Mouse (Mus musculus): ENCODE measurements around the gene Ing1. TPM values are rescaled to one million over a fixed set of nuclear protein-coding genes. Genes with fewer than 3 reads are reported as not detected.
A peak's percentile ranks its signal among the peaks of the same experiment; 100 is the strongest.

Ing1 gene
- total RNA-seq, 4 experiments from 2014 or later = 45.0 to 51.2 (median 48.0) TPM

DNA sequence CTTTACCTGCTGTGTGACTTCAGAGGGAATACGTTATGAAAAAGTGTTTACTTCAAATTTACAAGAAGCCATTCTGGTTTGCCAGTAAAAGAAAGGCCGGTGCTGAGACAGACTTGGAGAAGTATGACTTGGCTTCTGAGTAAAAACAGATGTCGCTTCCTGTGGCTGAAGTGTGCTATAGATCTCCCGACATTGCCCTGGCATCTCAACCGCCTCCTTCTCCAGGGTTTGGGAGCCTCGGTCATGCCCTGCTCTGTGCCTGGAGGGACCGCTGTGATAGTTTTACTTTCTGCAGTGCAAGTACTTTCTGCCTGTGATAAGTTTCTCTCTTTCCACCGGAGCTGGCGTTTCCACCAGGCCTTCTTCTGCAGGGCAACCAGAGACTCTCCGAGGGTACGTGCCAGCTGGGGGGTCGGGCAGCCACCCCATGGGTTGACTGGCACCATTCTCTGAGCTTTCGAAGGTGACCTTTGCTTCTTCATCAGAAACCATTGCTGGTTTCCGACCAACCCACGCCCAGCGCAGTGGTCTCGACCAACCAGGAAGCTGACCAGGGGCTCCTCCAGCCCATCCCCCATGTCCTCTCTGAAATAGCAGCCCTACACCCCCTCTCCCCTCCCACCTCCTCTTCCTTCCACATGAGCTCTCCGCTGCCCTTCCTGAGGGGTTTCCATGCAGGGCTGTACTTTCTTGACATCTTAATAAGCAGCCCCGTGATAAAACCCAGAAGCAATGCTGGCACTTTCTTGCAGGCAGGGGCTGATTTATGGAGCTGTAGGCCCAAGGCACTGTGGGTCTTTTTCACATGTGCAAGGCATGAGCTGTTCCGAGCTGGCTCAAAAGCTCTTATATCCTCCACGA lies 30.4 kb downstream of the Ing1 start:
- no peak for DNase-seq (ENCODE audit: low spot score in 2 of 2)

DNA sequence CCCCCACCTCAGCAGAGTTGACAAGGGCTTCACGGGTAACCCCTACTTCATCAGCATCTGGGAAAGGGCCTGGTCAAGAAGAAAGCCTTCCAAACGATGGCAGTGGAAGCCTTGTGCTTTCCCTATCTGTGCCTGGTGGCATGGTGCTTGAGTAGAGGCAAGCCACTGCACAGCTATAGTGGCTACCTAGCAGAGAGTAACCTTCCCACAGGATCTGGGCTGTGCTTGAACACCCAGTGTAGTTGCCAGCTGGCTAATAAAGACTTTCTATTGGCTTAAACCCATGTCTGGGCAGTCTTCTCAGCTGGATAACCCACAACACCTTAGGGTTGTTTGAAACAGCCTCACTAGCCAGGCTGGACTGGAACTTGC lies 31.0 kb downstream of the Ing1 start:
- no peak for DNase-seq (ENCODE audit: low spot score in 2 of 2)

DNA sequence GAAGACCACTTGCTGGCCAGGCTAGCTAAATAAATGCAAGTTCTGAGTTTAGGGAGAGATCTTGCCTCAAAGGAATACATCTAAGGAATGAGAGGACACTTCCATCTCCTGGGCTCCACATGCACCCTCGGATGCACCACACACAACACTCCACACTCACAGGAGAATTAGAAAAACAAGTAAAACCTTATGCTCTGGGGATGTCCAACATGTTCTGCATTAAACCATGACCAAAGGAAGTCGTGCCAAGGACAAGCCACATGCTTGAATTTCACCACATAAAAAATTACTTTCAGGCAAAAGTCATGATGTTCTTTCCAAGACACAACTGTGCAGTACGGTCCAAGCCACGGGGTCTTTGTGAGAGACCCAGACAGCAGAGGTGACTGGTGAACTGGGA lies 36.5 kb downstream of the Ing1 start:
- DNase-seq (ENCODE audit: low spot score in 2 of 2) = no peak

DNA sequence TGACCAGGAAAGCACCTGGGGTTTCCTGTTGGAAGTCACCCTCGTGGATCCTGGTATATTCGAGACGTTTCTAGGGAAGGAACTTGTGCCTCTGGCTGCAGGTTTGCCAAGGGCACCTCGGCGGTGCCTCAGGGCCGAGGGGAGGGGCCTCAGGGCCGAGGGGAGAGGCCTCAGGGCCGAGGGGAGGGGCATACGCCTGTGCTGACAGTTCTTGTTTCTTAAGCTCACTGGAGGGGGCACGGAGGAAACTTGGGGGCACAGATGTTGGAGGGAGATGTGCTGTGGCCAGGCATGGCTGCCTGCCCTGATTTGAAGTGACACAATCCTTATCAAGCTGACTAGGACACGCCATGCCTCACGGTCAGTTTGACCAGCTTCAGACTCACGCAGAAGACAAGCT lies 36.9 kb downstream of the Ing1 start:
- DNase-seq (ENCODE audit: low spot score in 2 of 2) = no peak

DNA sequence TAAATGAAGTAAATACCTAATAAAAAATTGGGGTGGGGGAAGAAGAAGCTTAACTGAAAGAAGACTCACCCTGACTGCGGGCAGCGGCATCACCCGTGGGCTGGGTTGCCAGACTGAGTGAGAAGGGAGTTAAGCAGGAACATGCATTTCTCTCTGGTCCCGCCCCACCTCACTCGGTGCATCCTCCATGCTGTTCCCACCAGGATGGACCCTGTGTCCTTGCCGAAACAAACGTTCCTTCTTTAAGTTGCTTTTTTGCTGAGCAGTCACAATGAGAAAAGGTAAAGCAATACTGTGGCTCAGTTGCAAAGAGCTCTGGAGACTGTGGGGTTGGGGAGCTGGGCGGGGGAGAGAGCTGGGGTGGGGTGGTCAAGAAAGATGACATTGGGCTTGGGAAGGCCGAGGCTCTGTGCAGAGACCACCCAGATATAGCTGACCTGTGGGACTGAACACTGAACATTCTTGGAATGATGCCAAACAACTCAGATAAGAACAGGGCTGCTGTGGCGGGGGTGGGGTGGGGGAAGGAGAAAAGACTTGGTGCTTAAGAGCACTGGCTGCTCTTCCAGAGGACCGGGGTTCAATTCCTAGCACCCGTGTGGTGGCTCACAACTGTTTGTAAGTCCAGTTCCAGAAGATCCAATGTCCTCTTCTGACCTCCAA lies 38.0 kb downstream of the Ing1 start:
- no peak for DNase-seq (ENCODE audit: low spot score in 2 of 2)

DNA sequence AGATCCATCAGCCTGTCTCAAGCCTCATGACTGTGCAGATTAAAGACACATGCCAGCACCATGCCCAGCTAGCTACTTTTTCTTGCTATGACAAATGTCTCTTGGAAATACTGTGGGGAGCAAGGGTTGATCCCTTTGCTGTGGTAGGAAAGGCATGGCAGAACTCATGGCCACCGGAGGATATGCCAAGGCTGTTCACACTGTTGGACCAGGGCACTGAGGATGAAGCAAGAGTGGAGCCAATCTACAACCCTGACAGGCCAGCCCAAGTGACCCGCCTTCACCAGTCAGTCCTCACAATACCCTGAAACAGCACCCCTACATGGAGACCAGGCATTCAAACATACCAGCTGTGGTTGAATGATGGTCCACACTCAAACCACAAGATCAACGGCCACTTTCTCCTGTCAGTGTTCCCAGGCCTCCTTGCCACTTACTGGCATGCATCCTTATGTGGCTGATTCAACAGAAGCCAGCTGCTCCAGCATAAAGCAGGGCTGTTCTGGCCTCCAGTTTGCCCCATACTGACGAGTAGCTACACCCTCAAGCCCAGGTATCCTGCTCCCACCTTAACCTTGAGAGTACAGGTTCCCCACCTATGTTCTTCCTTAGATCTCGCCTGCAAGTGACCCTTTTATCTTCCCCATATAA lies 45.1 kb downstream of the Ing1 start:
- DNase-seq (ENCODE audit: low spot score in 2 of 2) = no peak

DNA sequence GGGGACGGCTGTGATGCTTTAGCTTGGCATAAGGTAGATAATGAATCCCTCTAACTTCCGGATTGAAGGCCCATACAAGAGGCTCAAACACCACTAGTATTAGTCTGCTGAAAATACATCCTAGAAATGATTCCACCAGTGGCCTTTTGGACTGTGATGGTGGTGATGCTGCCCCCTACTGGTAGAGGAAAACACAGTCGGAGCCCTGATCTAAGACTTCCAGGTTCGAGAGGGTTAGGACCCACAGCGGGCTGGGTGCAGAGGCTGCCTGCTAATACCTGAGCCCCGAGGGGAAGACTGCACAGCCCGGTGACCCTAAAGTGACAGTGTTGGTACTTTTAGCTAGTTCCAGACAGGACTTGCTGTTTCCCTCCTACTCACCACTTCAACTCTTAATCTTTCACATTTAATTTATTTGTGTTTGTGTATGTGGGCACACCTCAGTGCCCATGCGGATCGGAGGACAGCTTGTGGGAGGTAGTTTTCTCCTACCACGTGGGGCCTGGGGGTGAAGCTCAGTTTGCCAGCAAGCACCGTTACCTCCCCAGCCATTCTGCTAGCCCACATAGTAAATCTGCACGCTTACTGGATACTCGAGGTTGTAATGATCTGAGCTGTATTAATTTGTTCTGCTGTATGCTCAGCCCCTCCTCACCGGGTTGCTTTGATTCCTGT lies 46.8 kb downstream of the Ing1 start:
- peak in 1 of 2 experiments; percentile 24 for DNase-seq (ENCODE audit: low spot score in 2 of 2)

DNA sequence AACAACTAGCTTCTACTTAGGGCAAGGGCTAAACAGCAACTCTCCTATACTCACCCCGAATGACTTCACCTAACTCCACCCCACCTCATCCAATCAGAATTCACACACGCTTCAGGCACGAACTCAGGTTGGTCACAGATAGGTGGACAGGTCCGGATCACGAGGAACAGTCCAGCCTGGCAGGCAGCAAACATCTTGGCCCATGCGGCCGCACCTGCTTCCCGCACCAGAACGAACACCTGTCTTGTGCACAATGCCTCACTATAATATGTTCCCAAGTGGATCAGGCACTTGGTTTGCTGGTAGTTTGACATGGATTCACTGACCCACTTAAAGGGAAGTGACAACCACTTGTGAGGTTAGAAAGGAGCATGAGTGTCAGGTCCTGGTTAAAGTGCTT lies 53.5 kb downstream of the Ing1 start:
- no peak for DNase-seq (ENCODE audit: low spot score in 2 of 2)

Other genes with a start within 250 kb of the Ing1 start
- 10 to 100 TPM; 28.3 to 41.2 (median 29.8) TPM for gene Col4a2, start 242.8 kb upstream of the Ing1 start, total RNA-seq (2022)
- gene Col4a1, start 242.7 kb upstream of the Ing1 start, total RNA-seq (2022) = 10 to 100 TPM; 24.5 to 35.0 (median 30.3) TPM
- 1 to 10 TPM in 2 of 4 experiments, under 1 TPM in 2; 0.35 to 1.6 (median 0.78) TPM for gene Rab20, start 76.9 kb upstream of the Ing1 start, total RNA-seq (2022)
- gene Naxd, start 58.1 kb upstream of the Ing1 start, total RNA-seq (2022) = 10 to 100 TPM; 48.7 to 62.5 (median 56.0) TPM
- gene Cars2, start 4.8 kb upstream of the Ing1 start, total RNA-seq (2022) = 10 to 100 TPM; 15.8 to 21.2 (median 18.4) TPM
- gene Ankrd10, start 80.2 kb downstream of the Ing1 start, total RNA-seq (2022) = 10 to 100 TPM; 37.3 to 49.1 (median 43.7) TPM
- not detected for gene 1700016D06Rik, start 145.5 kb downstream of the Ing1 start, total RNA-seq (2022)
- 100 to 1,000 TPM in 2 of 4 experiments, 10 to 100 TPM in 2; 98.8 to 109 (median 103) TPM for gene Arhgef7, start 172.2 kb downstream of the Ing1 start, total RNA-seq (2022)